Mouse (Mus musculus): ENCODE measurements around the gene Eri2.

DNA sequence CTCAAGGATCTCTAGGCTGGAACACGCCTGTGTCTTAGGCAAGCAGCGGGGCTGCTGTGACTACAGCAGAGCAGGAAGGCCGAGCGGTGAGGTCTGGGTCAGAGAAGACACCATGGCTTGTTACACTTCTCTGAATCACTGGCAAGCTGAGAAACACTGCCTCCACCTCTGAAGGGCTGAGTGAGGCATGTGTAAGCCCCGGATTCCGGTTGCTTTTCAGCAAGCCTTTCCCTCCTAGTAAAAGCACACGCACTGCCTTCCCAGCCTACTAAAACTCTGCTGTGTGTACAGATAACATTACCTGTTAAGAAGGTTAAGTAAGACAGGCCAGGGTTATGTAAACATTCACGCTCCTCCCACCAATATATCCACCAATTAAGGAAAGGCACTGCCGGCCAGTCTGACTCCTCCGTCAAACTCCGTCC, 33.3 kb downstream of the Eri2 start, which contains the start of gene Acsm3:
- TF ChIP-seq POLR2A (IDR thresholded peaks at IDR 0.05; ENCODE audit: extremely low read depth, insufficient read depth, low read length) (no peak), CTCF (IDR thresholded peaks at IDR 0.05; ENCODE audit: extremely low read depth, insufficient read depth, low read length) (no peak)

Measured in cortical plate, adult 2 months (tissue).